Mouse (Mus musculus) intestine, postnatal 0 days (tissue): ENCODE data around the gene Zbtb34. TPM values are rescaled to one million over a fixed set of nuclear protein-coding genes. Genes with fewer than 3 reads are reported as not detected.

ENCODE experiments used
- ATAC-seq: fragments of 200-750 bp; cut with Nextera tagmentation; 2 replicates; pipeline ENCODE4 v1.8.0; 2017; ENCODE audit warnings: mild to moderate bottlenecking, moderate TSS enrichment, moderate library complexity
- H3K27ac ChIP-seq: fragments of 300-500 bp; sonication (generic); 2 replicates; pipeline ENCODE4 v1.5.1; 2014; ENCODE audit warnings: mild to moderate bottlenecking, low read depth, low read length, moderate library complexity
- H3K27me3 ChIP-seq: fragments of 300-500 bp; sonication (generic); replicated peaks from 2 replicates; pipeline ENCODE4 v1.6.1; 2014; ENCODE audit warnings: low read length, mixed read lengths; ENCODE audit not compliant: control insufficient read depth, insufficient read depth
- H3K36me3 ChIP-seq: fragments of 300-500 bp; sonication (generic); 2 replicates; pipeline ENCODE4 v1.6.1; 2014; ENCODE audit warnings: mild to moderate bottlenecking, moderate library complexity; ENCODE audit not compliant: control insufficient read depth, insufficient read depth
- H3K4me1 ChIP-seq: fragments of 300-500 bp; sonication (generic); replicated peaks from 2 replicates; pipeline ENCODE4 v1.6.1; 2014; ENCODE audit warnings: antibody characterized with exemption, low read length, mixed read lengths; ENCODE audit not compliant: control insufficient read depth, insufficient read depth
- H3K4me2 ChIP-seq: fragments of 300-500 bp; sonication (generic); replicated peaks from 2 replicates; pipeline ENCODE4 v1.6.1; 2014; ENCODE audit warnings: low read depth, mild to moderate bottlenecking, moderate library complexity
- H3K4me3 ChIP-seq: fragments of 300-500 bp; sonication (generic); 2 replicates; pipeline ENCODE4 v1.5.1; 2014; ENCODE audit warnings: low read depth, low read length
- H3K9ac ChIP-seq: fragments of 300-500 bp; sonication (generic); 2 replicates; pipeline ENCODE4 v1.6.1; 2014; ENCODE audit warnings: mild to moderate bottlenecking, low read depth, low read length
- H3K9me3 ChIP-seq: fragments of 300-500 bp; sonication (generic); 2 replicates; pipeline ENCODE4 v1.6.1; 2016; ENCODE audit warnings: mixed run types; ENCODE audit not compliant: control insufficient read depth
- CTCF ChIP-seq: sonication (generic); IDR thresholded peaks from 2 replicates; pipeline ENCODE4 v1.5.1; 2016; ENCODE audit warnings: low read depth, mild to moderate bottlenecking, control low read depth, antibody characterized with exemption, moderate library complexity
- WGBS: fragments of 180-500 bp; shearing (Covaris S2); extraction: QIAGEN DNeasy Blood & Tissue Kit; methylation state at CpG from one replicate; pipeline ENCODE4 v1.1.7; 2014; 5-methylcytosine and 5-hydroxymethylcytosine counted together
- polyA plus RNA-seq: library from polyadenylated mRNA; unstranded; fragments of >200 nt; fragmentation: Nextera tagmentation; extraction: Ambion mirVana; gene quantifications from 2 replicates; pipeline ENCODE4 v1.2.1, GENCODE M21; 2015

Gene Zbtb34
- polyA plus RNA-seq, 1 experiment from 2014 or later, result 1.5 TPM

- H3K4me2 ChIP-seq, result no peak overlapping the region
- no peak for ATAC-seq
- H3K9me3 ChIP-seq, result no peaks in the 10 kb centered on the region
- H3K4me3 ChIP-seq, result no peak overlapping the region
- H3K27ac ChIP-seq, result no peak overlapping the region
- WGBS, result 45% methylated on average over 8 of the region's 8 CpGs
- H3K36me3 ChIP-seq, result no peaks in the 10 kb centered on the region
- H3K9ac ChIP-seq, result no peak overlapping the region
- TF ChIP-seq CTCF, result no peak
- peaks cover 4% of the 10 kb centered on the region; the same call in 1 of the 2 replicates for H3K4me1 ChIP-seq
- no peaks in the 10 kb centered on the region for H3K27me3 ChIP-seq
Measured at GRCm38 (mm10) chr2:33435036-33435650, 4.0 kb upstream of the Zbtb34 start.

- ATAC-seq, result no peak
- Histone ChIP-seq H3K4me2 (no peak overlapping the region), H3K9ac (no peak overlapping the region), H3K27me3 (no peaks in the 10 kb centered on the region), H3K9me3 (no peaks in the 10 kb centered on the region), H3K4me3 (no peak overlapping the region), H3K4me1 (peaks cover 4% of the 10 kb centered on the region; the same call in 1 of the 2 replicates), H3K27ac (no peak overlapping the region), H3K36me3 (no peaks in the 10 kb centered on the region)
- WGBS, result 55% methylated on average over 5 of the region's 5 CpGs
- TF ChIP-seq CTCF, result peak; percentile 82
Measured at GRCm38 (mm10) chr2:33432877-33433276, 1.8 kb upstream of the Zbtb34 start.

GRCm38 (mm10) chr2:33430081-33430770 lies 898 bp downstream of the Zbtb34 start:
- H3K27me3 ChIP-seq, result no peaks in the 10 kb centered on the region
- H3K9ac ChIP-seq, result peak overlapping the region; percentile 94
- peak overlapping the region; percentile 80; the same call in 1 of the 2 replicates for H3K27ac ChIP-seq
- H3K36me3 ChIP-seq, result peaks cover 8% of the 10 kb centered on the region
- ATAC-seq, result no peak
- WGBS, result 4% methylated on average over 13 of the region's 13 CpGs
- peak overlapping the region; percentile 95 for H3K4me2 ChIP-seq
- no peak for TF ChIP-seq CTCF
- H3K4me1 ChIP-seq, result no peaks in the 10 kb centered on the region
- H3K9me3 ChIP-seq, result no peaks in the 10 kb centered on the region
- H3K4me3 ChIP-seq, result peak overlapping the region; percentile 84

- ATAC-seq, result no peak
- H3K9me3 ChIP-seq, result no peaks in the 10 kb centered on the region
- TF ChIP-seq CTCF, result no peak
- WGBS, result 41% methylated on average over 6 of the region's 6 CpGs
- peaks cover 8% of the 10 kb centered on the region for H3K36me3 ChIP-seq
- no peaks in the 10 kb centered on the region for H3K4me1 ChIP-seq
- no peak overlapping the region for H3K9ac ChIP-seq
- no peak overlapping the region for H3K4me3 ChIP-seq
- H3K4me2 ChIP-seq, result peak overlapping the region; percentile 95
- no peak overlapping the region for H3K27ac ChIP-seq
- H3K27me3 ChIP-seq, result no peaks in the 10 kb centered on the region
Measured at GRCm38 (mm10) chr2:33429339-33429738, 1.8 kb downstream of the Zbtb34 start.

GRCm38 (mm10) chr2:33426640-33427398 lies 4.3 kb downstream of the Zbtb34 start:
- TF ChIP-seq CTCF, result no peak
- Histone ChIP-seq H3K4me3 (no peak overlapping the region), H3K4me1 (no peaks in the 10 kb centered on the region), H3K27ac (no peak overlapping the region), H3K4me2 (no peak overlapping the region), H3K27me3 (no peaks in the 10 kb centered on the region), H3K36me3 (peaks cover 24% of the 10 kb centered on the region), H3K9me3 (no peaks in the 10 kb centered on the region), H3K9ac (no peak overlapping the region)
- ATAC-seq, result no peak
- 84% methylated on average over 10 of the region's 10 CpGs for WGBS

GRCm38 (mm10) chr2:33417454-33417853 lies 13.7 kb downstream of the Zbtb34 start:
- H3K27me3 ChIP-seq, result no peaks in the 10 kb centered on the region
- H3K27ac ChIP-seq, result no peak overlapping the region
- no peak overlapping the region for H3K9ac ChIP-seq
- H3K4me2 ChIP-seq, result no peak overlapping the region
- H3K36me3 ChIP-seq, result peaks cover 15% of the 10 kb centered on the region
- no peaks in the 10 kb centered on the region for H3K4me1 ChIP-seq
- H3K9me3 ChIP-seq, result no peaks in the 10 kb centered on the region
- WGBS, result 57% methylated on average over 4 of the region's 4 CpGs
- no peak overlapping the region for H3K4me3 ChIP-seq
- ATAC-seq, result no peak
- TF ChIP-seq CTCF, result no peak
